Mouse (Mus musculus): ENCODE results near the gene Runx1. TPM values are rescaled to one million over a fixed set of nuclear protein-coding genes. Genes with fewer than 3 reads are reported as not detected.

The Runx1 gene
- polyA plus RNA-seq, 1 experiment, result 38.8 TPM

DNA sequence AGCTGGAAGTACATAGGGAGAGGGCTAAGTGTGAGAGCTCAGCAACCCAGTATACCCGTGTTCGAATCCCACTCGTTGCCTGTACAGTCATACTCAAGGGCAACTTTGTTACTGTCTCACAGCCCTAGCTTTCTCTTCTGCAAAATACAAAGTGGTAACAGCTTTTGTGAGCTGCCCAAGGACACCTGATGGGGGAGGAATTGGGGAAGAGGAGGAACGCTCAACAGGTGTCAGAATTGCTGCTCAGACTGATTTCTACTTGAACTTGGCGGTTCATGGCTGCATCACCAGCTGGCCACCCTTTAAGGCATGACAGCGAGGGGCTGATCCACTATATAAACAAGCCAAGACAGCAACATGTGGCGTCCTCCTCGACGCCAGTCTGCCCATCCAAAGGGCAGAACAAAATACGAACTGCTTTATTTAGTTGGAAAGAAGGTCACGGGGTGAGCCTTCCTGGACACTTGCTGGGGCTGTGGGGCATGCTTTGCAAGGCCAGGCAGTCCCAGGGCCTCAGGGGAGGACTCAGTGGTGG is 151.0 kb downstream of the Runx1 start:
- no peak for TF ChIP-seq MYOG (IDR thresholded peaks at IDR 0.05; ENCODE audit: control insufficient read depth in 1 of 3, insufficient read depth in 1 of 3, insufficient read length in 2 of 3, low read depth in 2 of 3)
- no peak for TF ChIP-seq MAX (IDR thresholded peaks at IDR 0.05; ENCODE audit: low read depth)
- no peak for TF ChIP-seq MYOD1 (IDR thresholded peaks at IDR 0.05; ENCODE audit: control insufficient read depth in 1 of 3, insufficient read length in 2 of 3, low read depth in 2 of 3)
- TF ChIP-seq CEBPB (IDR thresholded peaks at IDR 0.05; ENCODE audit: insufficient read depth, poor library complexity, severe bottlenecking), result no peak
- no peak for TF ChIP-seq SRF (IDR thresholded peaks at IDR 0.05; ENCODE audit: control insufficient read depth, insufficient read length, low read depth)
- TF ChIP-seq USF1 (IDR thresholded peaks at IDR 0.05; ENCODE audit: low read depth), result no peak
- TF ChIP-seq POLR2A (IDR thresholded peaks at IDR 0.05; ENCODE audit: insufficient read length, low read depth), result no peak
- TF ChIP-seq TCF3 (IDR thresholded peaks at IDR 0.05; ENCODE audit: insufficient read length, low read depth), result no peak
- no peak for TF ChIP-seq E2F4 (IDR thresholded peaks at IDR 0.05; ENCODE audit: insufficient read depth)
- TF ChIP-seq POLR2AphosphoS2 (IDR thresholded peaks at IDR 0.05; ENCODE audit: insufficient read length, low read depth), result no peak
- no peak for TF ChIP-seq REST (IDR thresholded peaks at IDR 0.05; ENCODE audit: insufficient read depth, insufficient read length)
- no peak for TF ChIP-seq TCF12 (IDR thresholded peaks at IDR 0.05; ENCODE audit: insufficient read depth, poor library complexity, severe bottlenecking)
- Histone ChIP-seq H3K4me3 (no peak overlapping the region), H3K79me2 (ENCODE audit: control insufficient read depth, insufficient read depth) (peaks cover 91% of the 10 kb centered on the region), H3ac (ENCODE audit: control insufficient read depth, insufficient read length) (no peak overlapping the region), H3K27me3 (ENCODE audit: control insufficient read depth, insufficient read depth, insufficient read length) (no peaks in the 10 kb centered on the region), H3K4me2 (ENCODE audit: low read depth) (no peak overlapping the region), H3K36me3 (ENCODE audit: control insufficient read depth, insufficient read depth) (peaks cover 74% of the 10 kb centered on the region)

DNA sequence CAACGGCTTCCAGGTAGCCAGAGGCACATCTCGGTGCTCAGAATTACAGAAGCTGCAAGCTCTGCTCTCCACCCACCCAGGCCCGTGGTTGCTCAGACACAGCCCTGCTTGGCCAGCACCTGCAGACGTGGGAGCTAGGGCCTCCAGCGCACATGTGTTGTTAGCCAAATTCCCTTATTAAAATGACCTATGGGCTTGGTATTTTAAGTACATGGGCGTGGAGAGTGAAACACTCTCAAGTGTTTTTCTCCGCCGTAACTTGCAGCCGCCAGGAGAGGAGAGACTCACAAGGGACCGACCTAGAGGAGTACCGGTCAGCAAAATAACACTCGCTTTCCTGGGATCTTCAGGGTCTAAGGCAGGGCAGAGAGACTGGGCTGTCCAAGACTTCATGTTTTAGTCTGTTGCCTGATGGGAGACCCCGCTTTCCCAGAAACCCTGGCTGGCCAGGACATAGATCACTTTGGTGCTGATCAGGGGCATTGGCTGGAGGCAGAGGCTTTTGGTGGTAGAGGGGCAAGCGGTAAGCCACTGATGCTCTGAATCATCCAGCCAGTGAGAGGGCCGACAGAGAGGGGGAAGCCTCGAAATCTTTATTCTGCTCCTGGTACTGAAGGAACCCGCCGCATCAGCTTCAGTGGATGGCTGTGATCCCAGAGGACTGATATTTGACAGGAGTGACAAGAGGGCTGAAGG is 151.7 kb downstream of the Runx1 start:
- Histone ChIP-seq H3K79me2 (ENCODE audit: control insufficient read depth, insufficient read depth) (peaks cover 94% of the 10 kb centered on the region), H3K4me2 (ENCODE audit: low read depth) (no peak overlapping the region), H3K27me3 (ENCODE audit: control insufficient read depth, insufficient read depth, insufficient read length) (no peaks in the 10 kb centered on the region), H3K4me3 (no peak overlapping the region), H3K36me3 (ENCODE audit: control insufficient read depth, insufficient read depth) (peaks cover 74% of the 10 kb centered on the region), H3ac (ENCODE audit: control insufficient read depth, insufficient read length) (no peak overlapping the region)
- TF ChIP-seq MYOG (IDR thresholded peaks at IDR 0.05; ENCODE audit: control insufficient read depth in 1 of 3, insufficient read depth in 1 of 3, insufficient read length in 2 of 3, low read depth in 2 of 3) (no peak), POLR2A (IDR thresholded peaks at IDR 0.05; ENCODE audit: insufficient read length, low read depth) (no peak), MYOD1 (IDR thresholded peaks at IDR 0.05; ENCODE audit: control insufficient read depth in 1 of 3, insufficient read length in 2 of 3, low read depth in 2 of 3) (no peak), REST (IDR thresholded peaks at IDR 0.05; ENCODE audit: insufficient read depth, insufficient read length) (no peak), MAX (IDR thresholded peaks at IDR 0.05; ENCODE audit: low read depth) (no peak), E2F4 (IDR thresholded peaks at IDR 0.05; ENCODE audit: insufficient read depth) (no peak)

DNA sequence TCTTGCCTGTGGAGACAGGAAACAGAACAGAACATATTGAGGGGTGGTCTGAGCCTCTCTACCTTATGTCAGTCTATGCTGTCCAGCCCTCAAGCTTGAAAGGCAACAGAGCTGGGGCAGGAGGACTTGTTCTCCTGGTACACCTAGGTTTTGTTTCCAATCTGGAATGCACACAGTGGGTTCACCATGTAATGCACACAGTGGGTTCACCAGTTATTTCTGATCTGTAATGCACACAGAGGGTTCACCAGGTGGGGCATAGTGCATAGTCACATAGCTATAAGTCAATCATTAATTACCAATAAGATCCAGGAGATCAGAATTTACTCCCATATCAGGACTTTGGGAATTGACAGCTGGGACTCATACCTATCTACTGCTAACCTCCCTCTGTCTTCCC is 157.1 kb downstream of the Runx1 start:
- TF ChIP-seq CEBPB (IDR thresholded peaks at IDR 0.05; ENCODE audit: insufficient read depth, poor library complexity, severe bottlenecking), result no peak
- TF ChIP-seq SRF (IDR thresholded peaks at IDR 0.05; ENCODE audit: control insufficient read depth, insufficient read length, low read depth), result no peak
- TF ChIP-seq TCF12 (IDR thresholded peaks at IDR 0.05; ENCODE audit: insufficient read depth, poor library complexity, severe bottlenecking), result no peak
- H3K4me3 ChIP-seq, result no peak overlapping the region
- no peak overlapping the region for H3K4me2 ChIP-seq (ENCODE audit: low read depth)
- peaks cover 79% of the 10 kb centered on the region for H3K36me3 ChIP-seq (ENCODE audit: control insufficient read depth, insufficient read depth)
- no peak overlapping the region for H3ac ChIP-seq (ENCODE audit: control insufficient read depth, insufficient read length)
- peaks cover 47% of the 10 kb centered on the region for H3K79me2 ChIP-seq (ENCODE audit: control insufficient read depth, insufficient read depth)
- H3K27me3 ChIP-seq (ENCODE audit: control insufficient read depth, insufficient read depth, insufficient read length), result no peaks in the 10 kb centered on the region

DNA sequence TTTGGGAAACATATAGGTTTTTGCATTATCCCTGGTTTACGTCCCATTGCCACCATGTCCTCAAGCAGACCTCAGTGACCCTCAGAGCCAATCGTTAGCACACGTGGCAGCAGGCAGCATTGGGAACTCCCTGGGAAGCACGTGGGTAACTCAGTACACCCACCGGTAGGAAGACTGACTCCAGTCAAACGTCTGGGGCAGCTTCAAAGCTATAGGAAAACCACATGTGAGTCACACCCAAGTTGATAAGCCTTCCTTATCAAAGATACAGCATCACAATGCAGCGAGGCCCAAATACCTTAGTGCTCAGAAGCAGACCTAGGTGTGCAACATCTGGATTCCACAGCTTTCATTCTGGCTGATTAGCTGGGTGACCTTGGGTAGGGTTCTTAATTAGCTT is 164.2 kb downstream of the Runx1 start:
- Histone ChIP-seq H3K4me2 (ENCODE audit: low read depth) (no peak overlapping the region), H3K79me2 (ENCODE audit: control insufficient read depth, insufficient read depth) (peaks cover 25% of the 10 kb centered on the region), H3ac (ENCODE audit: control insufficient read depth, insufficient read length) (no peak overlapping the region), H3K27me3 (ENCODE audit: control insufficient read depth, insufficient read depth, insufficient read length) (no peaks in the 10 kb centered on the region), H3K36me3 (ENCODE audit: control insufficient read depth, insufficient read depth) (peaks cover 81% of the 10 kb centered on the region), H3K4me3 (no peak overlapping the region)
- TF ChIP-seq POLR2AphosphoS2 (IDR thresholded peaks at IDR 0.05; ENCODE audit: insufficient read length, low read depth) (no peak), REST (IDR thresholded peaks at IDR 0.05; ENCODE audit: insufficient read depth, insufficient read length) (no peak), POLR2A (IDR thresholded peaks at IDR 0.05; ENCODE audit: insufficient read length, low read depth) (peak; percentile 18)

DNA sequence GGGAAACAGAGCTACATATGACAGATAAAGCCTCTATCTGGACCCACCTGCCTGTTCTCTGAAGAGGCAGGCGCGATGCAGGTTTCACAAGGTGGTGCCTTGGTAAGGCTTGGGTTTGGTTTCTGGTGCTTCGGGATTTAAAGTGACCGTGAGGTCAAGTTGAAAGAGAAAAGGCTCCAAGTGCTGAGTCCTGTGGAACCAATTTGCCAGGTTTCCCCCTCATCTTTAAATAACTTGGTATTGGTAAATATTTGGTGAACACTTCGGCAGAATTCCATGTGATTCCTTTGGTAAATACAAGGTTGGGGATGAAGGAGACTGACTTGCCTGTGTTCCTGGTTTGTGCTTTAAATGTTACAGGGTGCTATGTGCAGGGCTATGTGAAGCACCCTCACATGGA is 169.2 kb downstream of the Runx1 start:
- peaks cover 59% of the 10 kb centered on the region for H3K36me3 ChIP-seq (ENCODE audit: control insufficient read depth, insufficient read depth)
- no peak overlapping the region for H3K4me2 ChIP-seq (ENCODE audit: low read depth)

More for the DNA sequence above, 169.2 kb downstream of the Runx1 start:
- no peak for TF ChIP-seq MYOD1 (IDR thresholded peaks at IDR 0.05; ENCODE audit: control insufficient read depth in 1 of 3, insufficient read length in 2 of 3, low read depth in 2 of 3)
- H3K27me3 ChIP-seq (ENCODE audit: control insufficient read depth, insufficient read depth, insufficient read length), result no peaks in the 10 kb centered on the region
- H3ac ChIP-seq (ENCODE audit: control insufficient read depth, insufficient read length), result no peak overlapping the region
- H3K4me3 ChIP-seq, result no peak overlapping the region
- H3K79me2 ChIP-seq (ENCODE audit: control insufficient read depth, insufficient read depth), result peaks cover 40% of the 10 kb centered on the region

All from myocyte (in vitro differentiated cells).